Mouse (Mus musculus): ENCODE data around the gene Tspan4. TPM values are rescaled to one million over a fixed set of nuclear protein-coding genes. Genes with fewer than 3 reads are reported as not detected.

The Tspan4 gene
- total and polyA plus RNA-seq, 2 experiments, result 66.9 to 135 TPM

GRCm38 (mm10) chr7:141492738-141493137 is 17.7 kb downstream of the Tspan4 start:
- no peak overlapping the region for H3K9ac ChIP-seq (ENCODE audit: low read depth, low read length)
- no peak overlapping the region for H3K4me3 ChIP-seq (ENCODE audit: insufficient read depth, low read depth, low read length)
- no peak for DNase-seq (ENCODE audit: extremely low read depth, low read depth, low spot score)
- no peaks in the 10 kb centered on the region for H3K4me1 ChIP-seq (ENCODE audit: control insufficient read depth, insufficient read depth, low read length)
- no peaks in the 10 kb centered on the region for H3K79me2 ChIP-seq (ENCODE audit: control insufficient read depth, insufficient read depth, low read length)
- WGBS, result 81% methylated on average over 5 of the region's 5 CpGs
- H3K36me3 ChIP-seq (ENCODE audit: control insufficient read depth, insufficient read depth, low read length), result peaks cover 19% of the 10 kb centered on the region; the same call in 1 of the 2 replicates
- no peak for TF ChIP-seq POLR2A (IDR thresholded peaks at IDR 0.05; ENCODE audit: extremely low read depth, insufficient read depth, low read length)
- TF ChIP-seq CTCF (IDR thresholded peaks at IDR 0.05; ENCODE audit: low read depth, low read length), result no peak
- no peak overlapping the region for H3K27ac ChIP-seq (replicated peaks; ENCODE audit: insufficient read depth, low read depth, low read length)
- H3K27me3 ChIP-seq (ENCODE audit: control insufficient read depth, insufficient read depth, low read length), result no peaks in the 10 kb centered on the region

GRCm38 (mm10) chr7:141493729-141494128 is 18.7 kb downstream of the Tspan4 start:
- DNase-seq (ENCODE audit: extremely low read depth, low read depth, low spot score), result no peak
- Histone ChIP-seq H3K27me3 (ENCODE audit: control insufficient read depth, insufficient read depth, low read length) (no peaks in the 10 kb centered on the region), H3K4me1 (ENCODE audit: control insufficient read depth, insufficient read depth, low read length) (no peaks in the 10 kb centered on the region), H3K27ac (replicated peaks; ENCODE audit: insufficient read depth, low read depth, low read length) (no peak overlapping the region), H3K4me3 (ENCODE audit: insufficient read depth, low read depth, low read length) (no peak overlapping the region), H3K36me3 (ENCODE audit: control insufficient read depth, insufficient read depth, low read length) (peaks cover 19% of the 10 kb centered on the region; the same call in 1 of the 2 replicates), H3K9ac (ENCODE audit: low read depth, low read length) (no peak overlapping the region), H3K79me2 (ENCODE audit: control insufficient read depth, insufficient read depth, low read length) (no peaks in the 10 kb centered on the region)
- WGBS, result 81% methylated on average over 1 of the region's 1 CpGs
- TF ChIP-seq CTCF (IDR thresholded peaks at IDR 0.05; ENCODE audit: low read depth, low read length), result no peak
- no peak for TF ChIP-seq POLR2A (IDR thresholded peaks at IDR 0.05; ENCODE audit: extremely low read depth, insufficient read depth, low read length)

- no peak overlapping the region for H3K9ac ChIP-seq (ENCODE audit: low read depth, low read length)
- H3K4me3 ChIP-seq (ENCODE audit: insufficient read depth, low read depth, low read length), result no peak overlapping the region
- H3K27ac ChIP-seq (replicated peaks; ENCODE audit: insufficient read depth, low read depth, low read length), result no peak overlapping the region
- TF ChIP-seq POLR2A (IDR thresholded peaks at IDR 0.05; ENCODE audit: extremely low read depth, insufficient read depth, low read length) (no peak), CTCF (IDR thresholded peaks at IDR 0.05; ENCODE audit: low read depth, low read length) (no peak)
- H3K36me3 ChIP-seq (ENCODE audit: control insufficient read depth, insufficient read depth, low read length), result peaks cover 13% of the 10 kb centered on the region; the same call in 1 of the 2 replicates
- DNase-seq (ENCODE audit: extremely low read depth, low read depth, low spot score), result no peak
- H3K27me3 ChIP-seq (ENCODE audit: control insufficient read depth, insufficient read depth, low read length), result no peaks in the 10 kb centered on the region
- H3K4me1 ChIP-seq (ENCODE audit: control insufficient read depth, insufficient read depth, low read length), result no peaks in the 10 kb centered on the region
- no peaks in the 10 kb centered on the region for H3K79me2 ChIP-seq (ENCODE audit: control insufficient read depth, insufficient read depth, low read length)
- 71% methylated on average over 2 of the region's 2 CpGs for WGBS
Observed at GRCm38 (mm10) chr7:141495379-141495778, 20.3 kb downstream of the Tspan4 start.

GRCm38 (mm10) chr7:141495940-141496339 is 20.9 kb downstream of the Tspan4 start:
- Histone ChIP-seq H3K4me1 (ENCODE audit: control insufficient read depth, insufficient read depth, low read length) (no peaks in the 10 kb centered on the region), H3K79me2 (ENCODE audit: control insufficient read depth, insufficient read depth, low read length) (no peaks in the 10 kb centered on the region), H3K27me3 (ENCODE audit: control insufficient read depth, insufficient read depth, low read length) (no peaks in the 10 kb centered on the region), H3K9ac (ENCODE audit: low read depth, low read length) (no peak overlapping the region), H3K36me3 (ENCODE audit: control insufficient read depth, insufficient read depth, low read length) (peaks cover 11% of the 10 kb centered on the region; the same call in 1 of the 2 replicates), H3K4me3 (ENCODE audit: insufficient read depth, low read depth, low read length) (no peak overlapping the region), H3K27ac (replicated peaks; ENCODE audit: insufficient read depth, low read depth, low read length) (no peak overlapping the region)
- no peak for DNase-seq (ENCODE audit: extremely low read depth, low read depth, low spot score)
- WGBS, result 90% methylated on average over 4 of the region's 4 CpGs
- TF ChIP-seq POLR2A (IDR thresholded peaks at IDR 0.05; ENCODE audit: extremely low read depth, insufficient read depth, low read length) (no peak), CTCF (IDR thresholded peaks at IDR 0.05; ENCODE audit: low read depth, low read length) (no peak)

GRCm38 (mm10) chr7:141497600-141497999 is 22.6 kb downstream of the Tspan4 start:
- Histone ChIP-seq H3K79me2 (ENCODE audit: control insufficient read depth, insufficient read depth, low read length) (no peaks in the 10 kb centered on the region), H3K9ac (ENCODE audit: low read depth, low read length) (no peak overlapping the region), H3K36me3 (ENCODE audit: control insufficient read depth, insufficient read depth, low read length) (peaks cover 8% of the 10 kb centered on the region; the same call in 1 of the 2 replicates), H3K4me3 (ENCODE audit: insufficient read depth, low read depth, low read length) (no peak overlapping the region), H3K4me1 (ENCODE audit: control insufficient read depth, insufficient read depth, low read length) (no peaks in the 10 kb centered on the region), H3K27me3 (ENCODE audit: control insufficient read depth, insufficient read depth, low read length) (no peaks in the 10 kb centered on the region), H3K27ac (replicated peaks; ENCODE audit: insufficient read depth, low read depth, low read length) (no peak overlapping the region)
- WGBS, result 88% methylated on average over 3 of the region's 3 CpGs
- DNase-seq (ENCODE audit: extremely low read depth, low read depth, low spot score), result no peak
- TF ChIP-seq POLR2A (IDR thresholded peaks at IDR 0.05; ENCODE audit: extremely low read depth, insufficient read depth, low read length) (no peak), CTCF (IDR thresholded peaks at IDR 0.05; ENCODE audit: low read depth, low read length) (no peak)

- H3K79me2 ChIP-seq (ENCODE audit: control insufficient read depth, insufficient read depth, low read length), result no peaks in the 10 kb centered on the region
- no peak overlapping the region for H3K9ac ChIP-seq (ENCODE audit: low read depth, low read length)
- no peaks in the 10 kb centered on the region for H3K4me1 ChIP-seq (ENCODE audit: control insufficient read depth, insufficient read depth, low read length)
- no peaks in the 10 kb centered on the region for H3K27me3 ChIP-seq (ENCODE audit: control insufficient read depth, insufficient read depth, low read length)
- no peak for DNase-seq (ENCODE audit: extremely low read depth, low read depth, low spot score)
- H3K27ac ChIP-seq (replicated peaks; ENCODE audit: insufficient read depth, low read depth, low read length), result no peak overlapping the region
- H3K4me3 ChIP-seq (ENCODE audit: insufficient read depth, low read depth, low read length), result no peak overlapping the region
- WGBS, result 94% methylated on average over 7 of the region's 7 CpGs
- TF ChIP-seq CTCF (IDR thresholded peaks at IDR 0.05; ENCODE audit: low read depth, low read length) (no peak), POLR2A (IDR thresholded peaks at IDR 0.05; ENCODE audit: extremely low read depth, insufficient read depth, low read length) (no peak)
- peaks cover 2% of the 10 kb centered on the region; the same call in 1 of the 2 replicates for H3K36me3 ChIP-seq (ENCODE audit: control insufficient read depth, insufficient read depth, low read length)
Observed at GRCm38 (mm10) chr7:141501820-141502555, 26.9 kb downstream of the Tspan4 start.

All from liver, adult 2 months (tissue).